Mouse (Mus musculus) limb, embryonic 15.5 days (tissue): Measurements from ENCODE around the gene Cerk. TPM values are rescaled to one million over a fixed set of nuclear protein-coding genes. Genes with fewer than 3 reads are reported as not detected.
"Not testable (repeated sequence)": the region's sequence is repeated elsewhere in the genome, so short reads cannot be mapped to it uniquely, and the experiment has no call there.

Experiments used
- ATAC-seq: fragments of 200-750 bp; cut with Nextera tagmentation; 2 replicates; pipeline ENCODE4 v1.8.0; 2017; ENCODE audit warnings: low read depth, moderate TSS enrichment; ENCODE audit not compliant: insufficient number of reproducible peaks, low FRiP score, low TSS enrichment
- H3K27ac ChIP-seq: fragments of 300-500 bp; sonication (generic); 2 replicates; pipeline ENCODE4 v1.5.1; 2015; ENCODE audit warnings: moderate library complexity, mild to moderate bottlenecking, inconsistent platforms
- H3K27me3 ChIP-seq: fragments of 300-500 bp; sonication (generic); 2 replicates; pipeline ENCODE4 v1.6.1; 2015; ENCODE audit warnings: inconsistent platforms
- H3K36me3 ChIP-seq: fragments of 300-500 bp; sonication (generic); 2 replicates; pipeline ENCODE4 v1.6.1; 2015; ENCODE audit warnings: inconsistent platforms
- H3K4me1 ChIP-seq: fragments of 300-500 bp; sonication (generic); 2 replicates; pipeline ENCODE4 v1.6.1; 2015; ENCODE audit warnings: inconsistent platforms
- H3K4me2 ChIP-seq: fragments of 300-500 bp; sonication (generic); 2 replicates; pipeline ENCODE4 v1.6.1; 2015; ENCODE audit warnings: mild to moderate bottlenecking, inconsistent platforms
- H3K4me3 ChIP-seq: fragments of 300-500 bp; sonication (generic); 2 replicates; pipeline ENCODE4 v1.5.1; 2015; ENCODE audit warnings: mild to moderate bottlenecking, inconsistent platforms
- H3K9ac ChIP-seq: fragments of 300-500 bp; sonication (generic); 2 replicates; pipeline ENCODE4 v1.6.1; 2015; ENCODE audit warnings: inconsistent platforms
- H3K9me3 ChIP-seq: fragments of 300-500 bp; sonication (generic); 2 replicates; pipeline ENCODE4 v1.6.1; 2016; ENCODE audit warnings: inconsistent platforms
- WGBS: fragments of 180-500 bp; shearing (Covaris S2); methylation state at CpG from one replicate; pipeline ENCODE4 v1.1.7; 2015; 5-methylcytosine and 5-hydroxymethylcytosine counted together
- polyA plus RNA-seq: library from polyadenylated mRNA; unstranded; fragments of >200 nt; fragmentation: Nextera tagmentation; extraction: Ambion mirVana; gene quantifications from 2 replicates; pipeline ENCODE4 v1.2.1, GENCODE M21; 2015

Gene Cerk
- polyA plus RNA-seq, 1 experiment from 2014 or later, result 17.7 TPM

- no peak overlapping the region for H3K9ac ChIP-seq
- peaks cover 19% of the 10 kb centered on the region; the same call in 1 of the 2 replicates for H3K4me1 ChIP-seq
- 0 out of 2 replicates have a peak overlapping the region, but pooled peaks have one; percentile 27 for H3K27ac ChIP-seq
- no peaks in the 10 kb centered on the region for H3K9me3 ChIP-seq
- H3K36me3 ChIP-seq, result no peaks in the 10 kb centered on the region
- peak overlapping the region; percentile 11 for H3K4me3 ChIP-seq
- H3K4me2 ChIP-seq, result peak overlapping the region; percentile 22; the same call in 1 of the 2 replicates
- no peak for ATAC-seq
- H3K27me3 ChIP-seq, result no peaks in the 10 kb centered on the region
- 38% methylated on average over 7 of the region's 7 CpGs for WGBS
These were observed 18.1 kb upstream of the Cerk start for GRCm38 (mm10) chr15:86203942-86204561.

DNA sequence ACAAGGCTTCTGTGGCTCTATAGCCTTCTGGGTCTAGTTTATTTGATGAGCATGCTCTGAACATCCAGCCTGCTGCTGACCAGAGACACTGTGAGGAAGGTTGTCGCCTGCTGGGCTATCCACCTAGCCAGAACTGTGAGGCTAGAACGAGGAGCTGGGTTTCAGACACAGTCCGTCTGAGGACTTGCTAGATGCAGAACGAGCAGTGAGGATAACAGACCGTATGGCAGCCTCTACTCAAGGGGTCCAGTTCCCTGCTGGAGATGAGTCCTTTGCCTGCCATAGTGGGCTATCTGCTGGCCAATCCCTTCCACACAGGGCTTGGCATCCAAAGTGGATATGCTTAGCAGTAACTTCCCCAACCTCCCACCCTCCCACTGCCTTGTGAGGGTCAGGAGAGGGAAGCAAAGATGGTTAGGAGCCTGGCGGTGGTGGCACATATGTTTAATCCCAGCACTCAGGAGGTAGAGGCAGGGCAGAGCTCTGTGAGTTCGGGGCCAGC is 17.4 kb upstream of the Cerk start:
- WGBS, result 79% methylated on average over 7 of the region's 7 CpGs
- Histone ChIP-seq H3K4me1 (peaks cover 19% of the 10 kb centered on the region; the same call in 1 of the 2 replicates), H3K4me3 (no peak overlapping the region), H3K9ac (no peak overlapping the region), H3K36me3 (no peaks in the 10 kb centered on the region), H3K27ac (peak overlapping the region; percentile 47; the same call in 1 of the 2 replicates), H3K4me2 (no peak overlapping the region), H3K9me3 (no peaks in the 10 kb centered on the region), H3K27me3 (no peaks in the 10 kb centered on the region)
- ATAC-seq, result no peak

DNA sequence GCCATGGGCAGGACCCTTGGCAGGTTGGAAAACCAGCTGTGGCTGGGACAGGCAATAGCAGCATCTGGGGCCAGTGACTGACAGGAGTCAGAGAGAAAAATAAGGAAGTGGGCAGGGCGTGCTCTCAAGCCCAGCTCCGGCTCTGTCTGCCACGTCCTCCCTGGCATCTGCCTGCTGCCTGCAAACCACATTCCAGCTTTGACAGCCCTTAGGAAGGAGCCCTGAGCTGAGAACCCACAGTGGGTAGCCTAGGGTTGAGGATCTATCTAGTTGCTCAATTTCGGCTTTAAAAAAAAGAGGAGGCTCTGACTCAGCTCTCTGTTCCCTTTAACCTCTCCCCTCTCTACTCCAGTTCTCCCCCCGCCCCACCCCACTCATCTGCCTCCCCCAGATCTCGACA is 16.7 kb upstream of the Cerk start:
- peak overlapping the region; percentile 47 for H3K27ac ChIP-seq
- H3K36me3 ChIP-seq, result no peaks in the 10 kb centered on the region
- no peak overlapping the region for H3K4me2 ChIP-seq
- H3K27me3 ChIP-seq, result no peaks in the 10 kb centered on the region
- no peak overlapping the region for H3K9ac ChIP-seq
- H3K9me3 ChIP-seq, result no peaks in the 10 kb centered on the region
- no peak for ATAC-seq
- 31% methylated on average over 6 of the region's 6 CpGs for WGBS
- no peak overlapping the region for H3K4me3 ChIP-seq
- peaks cover 19% of the 10 kb centered on the region; the same call in 1 of the 2 replicates for H3K4me1 ChIP-seq

DNA sequence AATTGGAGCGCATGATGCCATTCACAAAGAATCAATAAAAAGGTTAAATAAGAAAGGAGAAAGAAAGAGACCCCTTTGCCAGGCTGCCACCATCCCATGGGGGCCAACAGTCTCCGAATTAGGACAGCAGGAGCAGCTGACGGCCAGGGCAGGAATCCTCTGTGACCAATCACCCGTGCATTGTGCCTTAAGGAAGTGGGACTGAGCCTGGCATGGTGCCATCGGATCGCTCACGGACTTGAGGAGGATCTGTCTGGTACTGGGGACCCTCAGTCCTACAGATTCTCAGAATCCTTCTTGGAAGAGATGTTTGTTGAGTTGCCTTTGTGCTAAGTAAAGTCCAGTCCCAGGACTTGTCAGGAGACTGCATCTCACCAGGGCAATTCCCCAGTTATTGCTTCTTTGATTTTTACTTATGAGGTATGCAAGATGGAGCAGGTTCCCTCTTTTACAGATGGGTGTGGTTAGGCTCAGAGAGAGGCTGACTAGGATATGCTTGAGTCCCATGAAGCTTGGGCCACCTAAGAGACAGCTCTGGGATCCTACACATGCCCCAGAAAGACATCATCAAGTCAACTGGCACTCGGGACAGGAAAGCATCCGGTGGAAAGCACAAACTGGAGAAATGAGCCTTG is 15.9 kb upstream of the Cerk start:
- H3K27ac ChIP-seq, result peak overlapping the region; percentile 33; the same call in 1 of the 2 replicates
- no peak overlapping the region for H3K4me2 ChIP-seq
- ATAC-seq, result no peak
- no peak overlapping the region for H3K9ac ChIP-seq
- WGBS, result 76% methylated on average over 9 of the region's 9 CpGs
- H3K4me3 ChIP-seq, result no peak overlapping the region
- H3K9me3 ChIP-seq, result no peaks in the 10 kb centered on the region
- H3K27me3 ChIP-seq, result no peaks in the 10 kb centered on the region
- peaks cover 19% of the 10 kb centered on the region; the same call in 1 of the 2 replicates for H3K4me1 ChIP-seq
- H3K36me3 ChIP-seq, result no peaks in the 10 kb centered on the region

GRCm38 (mm10) chr15:86201095-86201494 is 15.2 kb upstream of the Cerk start:
- H3K4me3 ChIP-seq, result no peak overlapping the region
- 48% methylated on average over 4 of the region's 4 CpGs for WGBS

DNA sequence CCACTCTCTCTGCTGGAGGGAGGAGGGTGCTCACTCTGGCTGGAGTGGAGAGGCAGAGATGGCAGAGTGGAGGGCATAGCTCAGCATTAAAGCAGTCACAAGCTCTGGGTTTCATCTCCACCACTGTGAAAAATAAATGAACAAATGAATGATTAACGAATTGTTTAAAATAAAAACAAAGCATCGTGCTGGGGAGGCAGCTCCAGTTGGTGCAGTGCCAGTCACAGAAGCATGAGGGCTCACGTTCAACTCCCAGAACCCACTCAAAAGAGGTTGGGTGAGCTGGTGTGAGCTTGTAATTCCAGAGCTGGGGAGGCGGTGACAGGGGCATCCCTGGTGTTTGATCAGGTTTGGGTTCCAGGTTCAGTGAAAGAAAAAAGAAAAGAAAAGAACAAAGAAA is 14.2 kb upstream of the Cerk start:
- no peak for ATAC-seq
- peaks cover 4% of the 10 kb centered on the region; the same call in 1 of the 2 replicates for H3K27me3 ChIP-seq
- no peak overlapping the region for H3K27ac ChIP-seq
- no peak overlapping the region for H3K9ac ChIP-seq
- no peak overlapping the region for H3K4me2 ChIP-seq
- H3K36me3 ChIP-seq, result no peaks in the 10 kb centered on the region
- H3K4me1 ChIP-seq, result peaks cover 19% of the 10 kb centered on the region; the same call in 1 of the 2 replicates
- no peaks in the 10 kb centered on the region for H3K9me3 ChIP-seq
- WGBS, result 48% methylated on average over 4 of the region's 4 CpGs
- H3K4me3 ChIP-seq, result no peak overlapping the region

More at GRCm38 (mm10) chr15:86201095-86201494, 15.2 kb upstream of the Cerk start:
- no peak for ATAC-seq
- Histone ChIP-seq H3K4me2 (no peak overlapping the region), H3K36me3 (no peaks in the 10 kb centered on the region), H3K9ac (no peak overlapping the region), H3K27me3 (peaks cover 4% of the 10 kb centered on the region; the same call in 1 of the 2 replicates), H3K4me1 (peaks cover 19% of the 10 kb centered on the region; the same call in 1 of the 2 replicates), H3K27ac (no peak overlapping the region), H3K9me3 (no peaks in the 10 kb centered on the region)

DNA sequence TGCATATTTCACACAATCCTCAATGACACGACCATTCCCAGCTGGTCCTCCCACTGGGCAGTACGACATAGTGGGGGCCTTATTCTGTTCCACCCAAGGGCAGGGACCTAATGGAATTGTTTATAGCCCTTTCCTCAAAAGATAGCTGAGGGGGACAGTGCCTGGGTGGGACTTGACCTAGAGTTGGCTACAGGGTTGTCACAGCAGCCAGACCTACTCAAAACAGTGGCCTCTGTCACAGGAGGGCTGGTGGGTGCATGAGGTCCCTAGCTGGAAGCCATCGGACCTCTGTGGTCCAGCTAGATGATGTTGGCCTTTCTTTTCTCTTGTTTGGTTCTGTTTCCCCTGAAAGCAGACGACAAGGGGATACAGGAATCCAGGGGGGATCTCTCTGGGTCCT is 13.5 kb upstream of the Cerk start:
- ATAC-seq, result no peak
- WGBS, result 66% methylated on average over 4 of the region's 4 CpGs
- Histone ChIP-seq H3K27me3 (peaks cover 4% of the 10 kb centered on the region; the same call in 1 of the 2 replicates), H3K4me3 (no peak overlapping the region), H3K27ac (no peak overlapping the region), H3K4me2 (no peak overlapping the region), H3K9me3 (no peaks in the 10 kb centered on the region), H3K4me1 (peaks cover 19% of the 10 kb centered on the region; the same call in 1 of the 2 replicates), H3K9ac (no peak overlapping the region), H3K36me3 (no peaks in the 10 kb centered on the region)

DNA sequence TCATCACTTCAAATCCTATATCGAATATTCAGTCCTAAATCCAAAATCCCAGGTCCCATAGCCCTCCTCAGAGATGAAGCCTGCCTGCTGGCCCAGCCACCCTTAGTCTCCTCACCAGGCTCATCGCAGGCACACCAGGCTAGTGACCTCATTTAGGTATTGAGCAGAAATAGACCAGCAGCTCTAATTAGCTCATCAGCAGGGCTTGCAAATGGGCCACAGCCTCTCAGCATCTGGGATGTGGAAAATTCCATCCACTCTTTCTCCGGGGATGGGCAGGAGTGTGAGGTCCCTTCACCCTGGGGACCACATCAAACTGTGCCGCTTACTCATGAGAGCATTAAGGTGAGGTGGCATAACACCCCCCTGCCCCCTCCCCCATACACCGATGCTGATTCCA is 13.1 kb upstream of the Cerk start:
- WGBS, result 77% methylated on average over 5 of the region's 5 CpGs
- no peak for ATAC-seq
- no peaks in the 10 kb centered on the region for H3K9me3 ChIP-seq
- no peaks in the 10 kb centered on the region for H3K36me3 ChIP-seq
- no peak overlapping the region for H3K4me2 ChIP-seq
- H3K27me3 ChIP-seq, result peaks cover 4% of the 10 kb centered on the region; the same call in 1 of the 2 replicates
- H3K4me1 ChIP-seq, result peaks cover 19% of the 10 kb centered on the region; the same call in 1 of the 2 replicates
- H3K27ac ChIP-seq, result no peak overlapping the region
- H3K9ac ChIP-seq, result no peak overlapping the region
- H3K4me3 ChIP-seq, result no peak overlapping the region

DNA sequence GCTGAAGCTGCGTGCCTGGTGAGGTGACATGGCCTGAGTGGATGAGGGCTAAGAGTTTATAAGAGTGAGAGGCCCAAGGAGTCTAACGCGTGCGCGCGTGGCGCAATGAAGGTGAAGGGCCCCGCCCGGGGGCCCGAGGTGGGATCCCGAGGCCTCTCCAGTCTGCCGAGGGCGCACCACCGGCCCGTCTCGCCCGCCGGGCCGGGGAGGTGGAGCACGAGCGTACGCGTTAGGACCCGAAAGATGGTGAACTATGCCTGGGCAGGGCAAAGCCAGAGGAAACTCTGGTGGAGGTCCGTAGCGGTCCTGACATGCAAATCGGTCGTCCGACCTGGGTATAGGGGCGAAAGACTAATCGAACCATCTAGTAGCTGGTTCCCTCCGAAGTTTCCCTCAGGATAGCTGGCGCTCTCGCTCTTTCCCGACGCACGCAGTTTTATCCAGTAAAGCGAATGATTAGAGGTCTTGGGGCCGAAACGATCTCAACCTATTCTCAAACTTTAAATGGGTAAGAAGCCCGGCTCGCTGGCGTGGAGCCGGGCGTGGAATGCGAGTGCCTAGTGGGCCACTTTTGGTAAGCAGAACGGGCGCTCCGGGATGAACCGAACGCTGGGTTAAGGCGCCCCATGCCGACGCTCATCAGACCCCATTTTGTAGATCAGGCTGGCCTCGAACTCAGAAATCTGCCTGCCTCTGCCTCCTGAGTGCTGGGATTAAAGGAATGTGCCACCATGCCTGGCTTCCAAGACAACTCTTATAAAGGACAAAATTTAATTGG is 8.9 kb upstream of the Cerk start:
- not testable (repeated sequence) for H3K27me3 ChIP-seq, H3K4me2 ChIP-seq, H3K4me1 ChIP-seq, H3K27ac ChIP-seq, H3K4me3 ChIP-seq, H3K9me3 ChIP-seq, H3K36me3 ChIP-seq, H3K9ac ChIP-seq
- ATAC-seq, result peak; percentile 89
- WGBS, result 74% methylated on average over 55 of the region's 55 CpGs

DNA sequence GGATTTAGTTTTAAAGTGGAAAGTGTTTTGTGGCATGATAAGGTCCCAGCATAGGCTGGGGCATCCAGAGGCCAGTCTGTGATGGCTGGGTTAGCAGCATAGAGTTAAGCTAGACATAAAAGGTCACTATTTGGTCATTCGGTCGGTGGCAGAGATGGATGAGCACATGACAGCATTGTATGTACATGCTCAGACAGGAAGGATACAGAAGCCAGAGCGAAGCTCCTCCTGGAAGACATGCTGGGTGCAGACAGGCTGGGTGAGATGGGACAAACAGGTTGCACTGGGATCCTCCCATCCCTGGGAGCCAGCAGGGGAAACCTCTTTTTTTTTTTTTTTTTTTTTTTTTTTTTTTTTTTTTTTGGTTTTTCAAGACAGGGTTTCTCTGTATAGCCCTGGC is 6.0 kb upstream of the Cerk start:
- H3K9me3 ChIP-seq, result no peaks in the 10 kb centered on the region
- H3K27me3 ChIP-seq, result peaks cover 4% of the 10 kb centered on the region; the same call in 1 of the 2 replicates
- H3K4me2 ChIP-seq, result no peak overlapping the region
- no peaks in the 10 kb centered on the region for H3K36me3 ChIP-seq
- H3K27ac ChIP-seq, result no peak overlapping the region
- WGBS, result 58% methylated on average over 3 of the region's 3 CpGs
- no peak overlapping the region for H3K4me3 ChIP-seq
- no peak overlapping the region for H3K9ac ChIP-seq
- peaks cover 5% of the 10 kb centered on the region; the same call in 1 of the 2 replicates for H3K4me1 ChIP-seq
- no peak for ATAC-seq

DNA sequence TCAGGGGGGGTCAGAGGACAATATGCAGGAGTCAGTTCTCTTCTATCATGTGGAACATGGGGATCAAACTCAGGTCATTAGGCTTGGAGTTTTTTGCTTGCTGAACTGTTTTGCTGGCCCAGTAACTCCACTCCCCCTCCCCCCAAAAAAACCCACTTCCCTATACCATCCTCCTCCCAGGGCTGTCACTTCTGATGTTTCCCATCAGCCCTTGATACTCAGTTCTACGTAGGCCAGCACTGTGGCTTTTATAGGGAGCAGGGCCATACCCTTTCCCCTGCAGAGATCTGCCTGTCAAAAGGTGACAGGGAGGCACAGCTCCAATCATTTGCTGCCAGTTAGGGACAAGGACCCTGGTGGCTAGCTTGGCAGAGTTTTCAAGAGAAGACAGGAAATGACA is 5.6 kb upstream of the Cerk start:
- WGBS, result 54% methylated on average over 1 of the region's 1 CpGs
- Histone ChIP-seq H3K4me2 (no peak overlapping the region), H3K36me3 (no peaks in the 10 kb centered on the region), H3K27me3 (peaks cover 4% of the 10 kb centered on the region; the same call in 1 of the 2 replicates), H3K4me3 (no peak overlapping the region), H3K4me1 (peaks cover 8% of the 10 kb centered on the region), H3K9me3 (no peaks in the 10 kb centered on the region), H3K27ac (no peak overlapping the region), H3K9ac (no peak overlapping the region)
- no peak for ATAC-seq
